Mouse (Mus musculus) gastrocnemius, postnatal 36 days (tissue): Measurements from ENCODE around the gene Mgst3. TPM values are rescaled to one million over a fixed set of nuclear protein-coding genes. Genes with fewer than 3 reads are reported as not detected.

Experiments
- DNase-seq, 2 experiments: peaks; one replicate each; pipeline ENCODE4 v3.0.0; 2022
- intact Hi-C: fragments of 180-260 bp; cut with DNase I; formaldehyde crosslinking; loops from one replicate; pipeline ENCODE4 v1.15.1; 2025
- total RNA-seq, 2 experiments: library from RNA; stranded (reverse); gene quantifications; 2 replicates each; pipeline ENCODE4 v1.2.3; 2021

The Mgst3 gene
- total RNA-seq, 2 experiments from 2014 or later = 108 to 112 TPM

DNA sequence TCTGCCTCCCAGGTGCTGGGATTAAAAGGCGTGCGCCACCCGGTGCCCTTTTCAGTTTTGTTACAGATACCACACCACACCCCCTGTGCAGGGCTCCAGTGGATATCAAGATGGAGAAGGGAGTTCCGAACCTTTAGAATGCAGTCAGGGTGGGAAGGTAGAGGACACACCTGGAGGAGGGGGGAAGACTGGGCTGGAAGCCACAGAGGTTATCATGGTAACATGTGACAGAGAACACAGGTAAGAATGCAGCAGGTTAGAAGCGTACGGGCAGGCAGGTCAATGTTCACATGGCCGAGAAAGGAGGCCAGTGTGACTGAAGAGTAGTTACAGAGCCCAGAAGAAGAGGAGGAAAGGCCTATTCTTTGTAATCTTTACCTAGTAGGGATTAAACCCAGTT, 4.1 kb downstream of the Mgst3 start:
- no peak for DNase-seq
- intact Hi-C loops = no loop called here

DNA sequence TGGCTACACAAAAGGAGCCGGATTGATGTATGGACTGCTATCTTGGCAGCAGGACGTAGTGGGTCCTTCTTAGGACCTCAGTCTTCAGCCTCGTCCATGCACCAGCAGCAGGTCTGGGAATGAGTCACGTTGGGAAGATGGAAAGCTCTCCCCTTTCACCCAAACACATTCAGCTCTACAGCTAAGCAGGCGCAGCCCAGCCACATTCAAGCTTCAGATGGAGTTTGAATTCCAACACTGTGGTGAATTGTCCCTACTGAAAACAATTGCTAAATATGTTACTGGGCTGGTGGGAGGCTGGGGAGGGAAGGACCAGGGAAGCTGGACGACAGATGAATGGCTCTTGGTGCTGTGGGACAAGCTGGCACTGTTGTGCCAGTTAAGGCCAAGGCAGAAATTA, 5.1 kb downstream of the Mgst3 start:
- intact Hi-C loops = no loop called here
- DNase-seq = no peak

DNA sequence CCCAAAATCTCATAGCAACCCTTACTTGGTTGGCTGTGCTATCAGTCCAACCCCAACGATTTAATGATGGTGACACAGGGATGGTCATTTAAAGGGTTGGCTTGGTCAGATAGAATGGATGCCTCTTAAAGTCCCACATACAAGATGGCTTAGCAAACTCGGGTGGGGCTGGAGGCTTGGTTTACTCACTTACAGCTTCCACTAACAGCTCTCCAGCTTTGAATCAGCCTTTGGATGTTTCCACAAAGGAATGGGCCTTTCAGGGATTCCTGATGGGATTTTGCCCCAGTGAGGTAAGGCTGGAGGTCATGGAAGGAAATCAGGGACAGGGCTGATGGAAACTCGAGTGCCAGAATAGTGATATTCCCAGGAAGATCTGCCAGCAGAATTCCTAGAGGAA, 5.8 kb downstream of the Mgst3 start:
- no peak for DNase-seq
- intact Hi-C loops = no loop called here

DNA sequence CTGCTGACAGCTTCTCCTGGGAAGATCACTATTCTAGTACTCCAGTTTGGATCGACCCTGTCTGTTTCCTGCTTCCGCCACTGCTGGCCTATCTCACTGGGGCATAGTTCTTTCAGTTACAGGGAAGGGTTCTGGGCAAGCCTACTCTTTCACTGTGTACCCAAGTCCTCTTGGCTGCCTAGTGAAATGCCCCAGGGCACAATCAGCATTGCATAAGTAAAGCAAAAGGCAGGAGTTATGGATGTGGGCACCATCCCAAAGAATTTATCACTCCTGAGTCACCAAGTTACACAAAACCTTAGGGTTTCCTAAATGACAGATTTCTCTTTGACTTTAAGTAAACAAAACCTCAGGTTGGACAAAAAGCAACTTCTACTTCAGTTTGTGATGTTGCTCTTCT, 6.3 kb downstream of the Mgst3 start:
- no peak for DNase-seq
- intact Hi-C loops = no loop called here

DNA sequence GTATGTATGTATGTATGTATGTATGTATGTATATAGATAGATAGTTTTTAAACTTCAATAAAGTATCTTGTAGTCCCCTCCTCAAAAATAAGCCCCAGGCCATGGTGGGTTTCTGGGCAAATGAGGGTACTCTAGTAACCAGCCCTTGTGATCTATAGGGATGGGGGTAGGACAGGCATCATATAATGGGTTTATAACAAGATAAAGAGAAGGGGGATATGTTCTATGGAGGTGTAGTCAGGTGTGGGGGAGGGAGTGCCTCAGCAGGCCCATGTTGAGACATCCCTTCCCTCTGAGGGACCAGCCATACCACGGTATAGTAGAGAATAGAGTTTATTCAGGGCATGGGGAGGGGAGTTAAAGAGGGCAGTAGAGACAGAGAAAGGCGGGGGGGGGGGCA, 7.2 kb downstream of the Mgst3 start:
- intact Hi-C loops = no loop called here
- no peak for DNase-seq

DNA sequence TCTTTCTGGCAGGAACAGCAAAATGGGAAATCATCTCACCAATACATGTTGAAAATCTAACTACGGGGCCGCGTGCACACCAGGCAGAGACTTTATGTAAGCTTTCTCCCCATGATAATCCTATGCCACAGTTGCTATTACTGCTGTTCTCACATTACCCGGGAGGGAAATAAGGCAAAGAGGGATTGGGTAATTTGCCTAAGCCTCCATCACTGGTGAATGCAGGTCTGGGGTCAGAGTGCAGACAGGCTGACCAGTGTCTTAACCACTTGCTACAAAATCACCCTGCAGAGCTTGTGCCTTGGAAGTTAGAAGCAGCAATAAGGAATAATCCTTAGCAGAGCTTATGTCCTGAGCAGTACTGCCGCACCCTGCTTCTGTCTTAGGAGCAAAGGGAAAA, 8.0 kb downstream of the Mgst3 start:
- no peak for DNase-seq
- intact Hi-C loops = no loop called here

DNA sequence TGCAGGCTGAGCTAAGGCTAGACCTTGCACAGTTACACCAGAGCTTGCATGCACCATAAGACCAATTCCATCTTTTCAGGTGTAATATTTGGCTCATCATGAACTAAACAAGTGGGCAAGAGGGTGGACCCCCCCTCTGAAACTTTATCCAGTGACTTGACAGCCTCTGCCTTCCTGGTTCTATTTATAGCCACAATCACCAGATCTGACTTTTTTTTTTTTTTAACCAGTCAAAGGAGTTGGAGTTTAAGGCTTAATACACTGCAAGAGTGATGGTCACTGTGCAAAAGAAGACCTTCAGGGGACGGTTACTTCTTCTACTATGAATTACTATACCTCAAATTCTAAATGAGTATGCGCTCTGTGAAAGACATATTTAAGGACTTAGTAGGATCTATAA, 8.4 kb downstream of the Mgst3 start:
- DNase-seq = no peak
- intact Hi-C loops = no loop called here

DNA sequence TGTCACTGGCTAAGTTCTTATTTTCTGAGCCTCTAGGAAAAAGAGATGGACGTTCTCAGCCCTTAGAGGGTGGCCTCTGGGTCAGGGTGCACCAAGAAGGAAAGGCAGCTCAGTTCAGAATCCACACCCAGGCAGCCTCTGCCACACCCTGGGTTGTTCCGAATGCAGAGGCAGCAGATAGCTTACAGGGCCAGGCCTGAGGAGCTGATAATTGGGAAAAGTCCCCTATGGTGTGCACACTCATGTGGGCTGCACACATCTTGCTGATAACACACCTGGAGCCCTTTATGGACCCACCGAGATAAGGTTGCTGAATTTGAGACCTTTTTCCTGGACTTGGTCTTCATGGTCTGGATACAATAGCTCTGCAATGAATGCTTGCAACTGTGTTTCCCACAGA, 9.5 kb downstream of the Mgst3 start:
- intact Hi-C loops = no loop called here
- DNase-seq = no peak

DNA sequence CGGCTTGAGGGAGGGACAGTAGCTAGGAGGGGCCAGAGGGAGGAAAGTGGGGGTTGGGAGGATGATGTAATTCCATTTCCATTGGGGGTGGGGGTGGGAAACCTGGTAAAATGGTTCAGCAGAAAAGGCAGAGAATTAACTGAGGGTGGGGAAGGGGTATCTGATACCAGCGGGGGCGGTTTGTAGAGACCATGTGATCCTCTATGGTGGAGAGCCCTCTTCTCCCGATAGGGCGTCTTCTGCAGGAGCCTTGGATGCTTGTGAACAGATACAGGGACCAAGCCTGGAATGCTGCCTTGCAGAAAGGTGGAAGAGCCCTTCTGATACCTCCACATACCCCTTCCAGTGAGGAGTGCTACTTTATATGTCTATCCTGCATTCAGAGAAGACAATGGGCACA, 10.5 kb downstream of the Mgst3 start:
- intact Hi-C loops = no loop called here
- no peak for DNase-seq

DNA sequence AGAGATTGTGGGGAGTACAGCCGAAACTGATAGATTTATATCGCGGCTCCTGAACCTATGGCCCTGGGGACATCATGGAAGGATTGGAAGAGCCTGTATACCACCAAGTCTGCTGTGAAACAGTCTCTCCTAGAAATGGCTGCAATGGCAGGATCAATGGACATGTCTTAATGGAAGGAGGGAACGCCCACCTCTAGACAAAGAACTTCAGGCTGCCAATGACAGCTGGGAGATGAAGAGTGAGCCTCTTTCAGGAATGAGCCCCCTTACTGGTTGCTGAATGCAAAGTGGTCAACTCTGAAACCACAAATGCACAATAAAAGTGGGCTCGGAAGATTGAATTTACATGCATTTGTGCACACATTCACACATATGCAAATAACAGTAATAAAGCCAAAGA, 10.9 kb downstream of the Mgst3 start:
- no peak for DNase-seq
- intact Hi-C loops = no loop called here

DNA sequence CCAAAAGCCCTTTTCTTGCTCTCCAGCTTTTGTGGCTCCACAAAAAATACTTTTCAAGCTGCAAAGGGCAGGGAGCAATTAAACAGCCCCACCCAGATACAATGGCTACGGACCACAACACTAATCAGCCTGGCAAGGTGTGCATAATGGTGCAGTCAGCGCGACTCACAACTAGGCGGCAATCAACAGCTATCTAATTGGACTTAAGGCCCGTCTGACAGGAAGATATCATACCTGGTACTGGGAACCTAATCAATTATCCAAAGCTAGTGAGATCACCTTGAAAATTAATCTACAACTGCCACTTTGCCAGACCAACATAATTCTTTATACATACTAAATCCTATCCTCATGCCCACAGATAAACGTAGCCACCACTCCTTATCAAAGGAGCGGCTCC, 11.3 kb downstream of the Mgst3 start:
- intact Hi-C loops = no loop called here
- no peak for DNase-seq

DNA sequence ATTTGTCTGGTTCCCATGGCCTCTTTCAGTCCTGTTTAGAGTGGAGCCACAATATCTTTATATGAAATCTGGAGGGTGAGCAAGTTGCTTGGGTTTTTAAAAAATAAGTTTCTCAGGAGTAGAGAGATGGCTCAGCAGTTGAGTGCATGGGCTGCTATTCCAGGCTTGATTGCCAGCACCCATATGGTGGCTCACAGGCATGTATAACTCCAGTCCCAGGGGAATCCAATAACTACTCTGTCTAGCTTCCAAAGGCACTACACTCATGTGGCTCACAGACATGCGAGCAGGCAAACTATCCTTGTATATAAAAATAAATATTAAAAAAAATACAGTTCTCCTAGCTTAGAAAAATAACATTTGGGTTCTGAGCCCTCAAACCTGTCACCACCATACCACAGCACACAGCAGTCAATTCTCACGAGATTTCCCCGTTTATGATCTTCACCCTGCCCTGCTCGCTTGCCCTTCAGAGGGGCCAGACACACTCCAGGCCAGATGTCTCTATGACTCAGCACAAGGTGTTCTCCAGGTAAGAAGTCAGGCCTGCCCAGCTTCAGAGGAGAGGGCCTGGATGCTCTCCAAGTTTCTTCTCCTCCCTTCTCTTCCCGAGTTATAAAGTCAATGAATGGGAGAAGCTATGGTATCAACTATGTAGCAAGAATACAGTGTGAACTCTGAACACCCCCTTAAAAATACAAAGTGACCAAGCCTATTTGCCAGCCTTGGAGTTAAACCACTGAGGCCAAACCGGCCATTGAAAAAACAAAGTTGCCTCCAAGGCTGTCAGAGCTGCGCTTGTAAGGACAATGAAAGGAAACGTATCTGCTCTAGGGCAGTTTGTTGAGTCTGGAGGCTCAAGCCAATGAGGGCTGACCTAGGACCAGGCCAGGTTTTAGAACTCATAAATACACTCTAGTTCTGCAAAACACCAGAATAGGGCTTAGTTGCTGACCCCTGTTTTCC, 12.3 kb downstream of the Mgst3 start:
- intact Hi-C loops = no loop called here
- DNase-seq = no peak

DNA sequence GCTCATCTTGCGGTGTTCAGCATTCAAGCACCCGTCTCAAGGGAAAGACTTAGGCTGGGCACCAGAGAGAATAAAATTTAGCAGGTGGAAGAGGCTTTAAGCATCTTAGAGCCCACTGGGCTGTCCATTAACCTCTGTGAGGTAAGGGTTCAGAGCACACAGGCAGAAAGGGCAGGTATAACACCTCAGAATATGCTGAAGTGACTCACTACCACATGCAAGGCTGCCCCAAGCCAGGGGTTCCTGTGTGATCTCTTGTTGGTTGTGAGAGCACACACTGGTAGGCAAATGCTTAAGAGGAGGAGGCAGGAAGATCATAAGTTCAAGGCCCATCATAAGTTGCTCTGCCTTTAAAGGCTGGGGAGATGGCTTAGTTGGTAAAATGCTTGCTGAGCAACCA, 13.4 kb downstream of the Mgst3 start:
- DNase-seq = no peak
- intact Hi-C loops = no loop called here

DNA sequence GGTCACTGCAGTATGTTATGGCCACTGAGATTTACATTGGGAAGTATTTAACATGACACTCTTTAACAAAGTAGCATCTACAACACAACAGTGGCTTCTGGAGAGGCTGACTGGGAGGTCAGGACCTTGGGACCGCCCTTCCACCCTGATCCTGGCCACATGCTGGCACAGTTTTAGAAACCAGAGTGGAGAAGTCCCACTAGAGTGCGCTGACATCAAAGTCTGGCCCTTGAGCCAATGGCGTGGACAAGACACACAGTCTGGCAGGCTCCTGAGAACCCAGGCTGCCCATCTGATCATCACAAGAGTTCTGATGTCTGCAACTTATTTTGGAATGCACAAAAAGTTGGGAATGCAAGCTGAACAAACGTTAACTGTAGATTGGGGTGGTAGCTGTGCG, 13.9 kb downstream of the Mgst3 start:
- intact Hi-C loops = no loop called here
- DNase-seq = no peak

DNA sequence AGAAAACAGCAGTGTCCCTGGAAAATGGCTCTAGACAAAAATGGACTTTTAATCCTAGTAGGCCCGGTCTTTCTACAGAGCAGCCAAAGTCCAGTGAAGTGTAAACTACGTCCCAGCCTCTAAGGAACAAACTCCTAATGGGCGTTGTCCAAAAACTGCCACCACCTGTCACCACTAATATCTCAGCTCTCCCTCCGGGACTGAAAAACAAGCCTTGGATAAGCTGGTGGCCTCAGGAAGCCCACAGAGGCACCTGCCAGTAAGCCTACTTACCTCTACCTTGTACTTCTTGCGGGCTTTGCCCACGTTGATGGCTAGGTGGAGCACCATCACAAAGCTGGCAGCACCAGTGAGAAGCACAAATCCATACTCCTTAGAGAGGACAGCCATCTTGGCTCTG, 15.6 kb downstream of the Mgst3 start:
- intact Hi-C loops = no loop called here
- DNase-seq = no peak

DNA sequence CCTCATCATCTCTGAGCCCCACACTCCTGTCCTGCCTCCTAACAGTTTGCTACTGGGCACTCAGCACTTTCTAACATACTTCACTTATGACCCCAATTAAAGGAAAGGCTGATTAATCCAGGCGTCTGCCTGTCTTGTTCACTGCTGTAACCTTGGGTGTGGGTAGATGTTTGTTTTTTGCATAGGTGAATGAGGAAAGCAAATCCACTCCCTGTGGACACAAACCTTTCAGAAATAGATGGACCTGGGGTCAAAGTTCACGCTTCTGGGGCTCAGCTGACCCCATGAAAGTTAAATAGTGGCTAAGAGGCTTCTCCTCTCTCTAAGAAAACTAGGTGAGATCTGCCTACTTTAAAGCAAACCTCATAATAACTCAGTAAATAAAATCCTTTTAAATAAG, 18.7 kb downstream of the Mgst3 start:
- DNase-seq = no peak
- intact Hi-C loops = loop anchor here (5.0 kb wide), 1 partner anchor 37 kb away; no protein-coding TSS in a partner anchor

DNA sequence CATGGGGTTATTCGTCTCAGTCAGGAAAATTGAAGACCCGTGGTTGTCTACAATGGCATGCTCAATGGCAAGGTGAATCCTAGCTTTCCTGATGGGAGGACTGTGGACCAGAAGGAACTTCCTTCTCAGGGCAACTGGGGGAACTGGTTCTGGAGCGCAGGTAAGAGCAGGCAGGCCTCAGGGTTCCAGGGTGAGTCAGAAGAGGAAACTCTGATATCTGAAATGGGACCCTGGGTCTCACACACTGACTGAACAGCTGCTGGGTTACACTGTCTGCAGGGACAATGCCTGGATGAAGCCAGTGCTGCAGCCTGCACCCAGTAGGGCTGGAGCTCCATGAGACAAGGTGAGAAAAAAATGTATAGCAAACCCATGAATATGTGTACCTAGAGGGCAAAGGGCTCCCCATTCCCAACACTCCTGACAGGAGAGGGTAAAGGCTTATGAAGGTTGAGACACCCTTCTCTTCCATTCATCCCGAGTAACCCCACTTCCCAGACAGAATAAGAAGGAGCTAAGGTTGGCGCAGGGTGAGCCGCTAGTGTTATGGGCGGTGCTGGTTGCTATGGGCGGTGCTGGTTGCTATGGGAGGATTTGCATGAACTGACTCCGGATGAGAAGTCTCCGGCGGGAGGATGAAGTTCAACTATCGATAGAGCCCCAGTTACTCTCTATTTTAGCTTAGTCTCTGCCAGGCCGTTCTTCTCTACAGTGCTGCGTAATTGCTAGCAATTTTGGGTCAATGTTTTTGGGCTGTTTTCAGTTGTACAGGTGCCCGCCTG, 19.4 kb downstream of the Mgst3 start:
- no peak for DNase-seq
- intact Hi-C loops = loop anchor here (5.0 kb wide), 1 partner anchor 38 kb away; no protein-coding TSS in a partner anchor

DNA sequence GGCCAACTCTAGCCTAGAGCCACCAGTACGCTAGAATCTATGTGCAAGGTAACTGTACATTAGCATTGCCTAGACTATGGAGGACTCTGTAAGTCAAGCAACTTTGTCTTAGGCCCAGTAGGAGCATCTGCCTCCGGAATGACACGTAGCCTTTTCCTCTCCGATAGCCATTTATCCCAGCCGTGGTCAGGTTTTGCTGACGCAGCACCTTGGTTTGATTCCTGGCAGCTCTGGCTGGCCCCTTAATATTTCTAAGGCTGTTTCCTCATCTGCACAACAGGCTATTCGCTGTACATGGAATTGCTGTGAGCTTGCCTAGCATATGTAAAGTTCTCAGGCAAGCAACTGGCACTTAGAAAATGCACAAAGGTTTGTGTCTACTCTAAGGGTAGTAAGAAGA, 20.9 kb downstream of the Mgst3 start:
- intact Hi-C loops = loop anchor here (5.0 kb wide), 1 partner anchor 40 kb away; no protein-coding TSS in a partner anchor
- no peak for DNase-seq

DNA sequence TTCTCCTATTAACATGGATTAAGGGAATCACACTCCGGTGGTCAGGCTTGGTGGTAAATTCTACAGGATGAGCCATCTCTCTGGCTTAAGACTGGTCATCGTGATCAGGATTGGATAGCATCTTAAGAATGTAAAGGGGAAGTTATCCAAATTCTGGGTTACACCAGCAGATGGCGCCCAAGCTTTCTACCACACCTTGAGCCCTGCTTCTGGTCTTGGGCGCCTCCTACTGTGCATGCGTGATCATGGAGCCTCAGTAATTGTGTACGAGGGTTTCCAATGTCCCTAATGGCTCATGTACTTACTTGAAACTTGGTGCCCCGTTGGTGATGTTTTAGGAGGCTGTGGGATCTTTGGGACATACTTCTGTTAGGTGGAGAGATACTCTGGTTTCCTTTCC, 23.7 kb downstream of the Mgst3 start:
- DNase-seq = peak; percentile 73 to 83
- intact Hi-C loops = loop anchor here (1.0 to 5.0 kb wide), 2 partner anchors 24 to 42 kb away; no protein-coding TSS in a partner anchor

DNA sequence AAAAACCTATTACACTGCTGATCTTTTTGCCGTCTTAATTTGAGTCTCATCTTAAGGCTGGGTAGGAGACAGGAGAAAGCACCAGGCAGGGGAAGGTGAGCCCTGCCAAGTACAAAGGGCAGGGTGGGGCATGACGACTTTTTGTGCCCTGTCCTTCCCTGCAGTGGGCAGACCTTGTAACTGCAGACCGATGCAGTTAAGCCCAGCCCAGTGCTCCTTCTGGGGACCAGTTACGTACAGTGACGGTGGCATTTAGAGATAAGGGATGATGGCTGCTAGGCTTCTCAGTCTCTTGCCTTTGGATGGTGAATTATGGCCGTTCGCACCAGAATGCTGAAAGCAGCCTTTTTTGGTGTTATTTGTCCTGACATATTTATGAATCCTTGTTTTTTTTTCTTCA, 25.1 kb downstream of the Mgst3 start:
- DNase-seq = no peak
- intact Hi-C loops = no loop called here

DNA sequence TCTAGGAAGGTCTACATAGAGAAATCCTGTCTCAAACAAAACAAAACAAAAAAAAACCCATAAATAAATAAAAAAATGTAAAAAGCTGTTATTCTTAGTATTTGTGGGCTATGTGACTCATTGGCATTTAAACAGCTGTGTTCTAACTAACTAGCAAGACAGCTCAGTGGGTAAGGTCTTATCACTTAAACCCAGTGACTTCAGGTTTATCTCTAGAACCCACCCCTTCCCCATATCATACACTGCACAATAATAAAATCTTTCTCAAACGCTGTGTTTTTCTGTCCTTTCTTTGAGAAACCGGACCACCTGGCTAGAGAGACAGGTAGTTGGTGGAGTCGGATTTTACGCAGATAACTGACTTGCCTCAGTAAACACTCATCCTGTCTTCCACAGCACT, 25.6 kb downstream of the Mgst3 start:
- no peak for DNase-seq
- intact Hi-C loops = no loop called here

DNA sequence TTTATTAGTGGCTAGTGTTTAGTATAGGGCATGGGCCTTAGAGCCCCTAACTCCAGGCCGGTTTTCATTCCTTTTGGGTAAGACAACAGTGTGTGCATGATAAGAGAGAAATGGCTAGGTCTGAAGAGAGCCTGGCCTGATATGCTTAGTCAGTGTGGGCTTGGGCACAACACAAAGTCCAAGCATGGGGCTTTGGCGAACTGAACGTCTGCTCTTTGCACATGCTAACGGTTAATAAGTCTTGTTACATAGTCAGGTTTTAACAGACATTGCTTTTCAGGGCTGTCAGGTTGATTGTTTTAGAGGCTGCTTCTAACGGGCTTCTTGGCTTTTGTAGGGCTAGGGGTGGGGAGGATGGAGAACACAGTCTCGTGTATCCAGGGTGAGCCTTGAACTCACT, 27.0 kb downstream of the Mgst3 start:
- DNase-seq = no peak
- intact Hi-C loops = no loop called here
